Mouse (Mus musculus) C2C12 (cell line): ENCODE data around the gene Mfng.

Experiments
- CEBPB ChIP-seq: IDR thresholded peaks from one replicate; pipeline ENCODE4 v1.6.1; 2011; ENCODE audit warnings: low read depth, mild to moderate bottlenecking, control low read depth, moderate library complexity
- CTCF ChIP-seq: IDR thresholded peaks from one replicate; pipeline ENCODE4 v1.5.1; 2011; ENCODE audit not compliant: control insufficient read depth, insufficient read depth, insufficient read length
- MAX ChIP-seq: IDR thresholded peaks from one replicate; pipeline ENCODE4 v1.6.1; 2011; ENCODE audit warnings: mild to moderate bottlenecking, control low read depth
- MYOD1 ChIP-seq: IDR thresholded peaks from one replicate; pipeline ENCODE4 v1.6.1; 2011; ENCODE audit warnings: low read depth; ENCODE audit not compliant: control insufficient read depth, insufficient read length

GRCm38 (mm10) chr15:78761112-78761511 is 12.2 kb downstream of the Mfng start:
- TF ChIP-seq MAX (no peak), CTCF (no peak), MYOD1 (no peak), CEBPB (no peak)
